Mouse (Mus musculus): Measurements from ENCODE around the gene Arap1. TPM values are rescaled to one million over a fixed set of nuclear protein-coding genes. Genes with fewer than 3 reads are reported as not detected.

Arap1 gene
- polyA plus RNA-seq, 1 experiment from 2014 or later, result 22.5 TPM

GRCm38 (mm10) chr7:101385866-101386452 lies 38.1 kb downstream of the Arap1 start:
- no peaks in the 10 kb centered on the region; the same call in 1 of the 2 replicates for H3K36me3 ChIP-seq (ENCODE audit: control insufficient read depth, insufficient read depth)
- peak overlapping the region; percentile 39; the same call in 1 of the 2 replicates for H3K27ac ChIP-seq (ENCODE audit: low read length)
- no peaks in the 10 kb centered on the region for H3K9me3 ChIP-seq (replicated peaks; ENCODE audit: control insufficient read depth, low read length)
- H3K4me2 ChIP-seq (ENCODE audit: low read depth, low read length), result no peak overlapping the region; the same call in 1 of the 2 replicates
- WGBS (ENCODE audit: insufficient replicate concordance), result 64% methylated on average over 10 of the region's 10 CpGs
- H3K4me1 ChIP-seq (ENCODE audit: control insufficient read depth, low read depth, low read length), result peaks cover 11% of the 10 kb centered on the region
- ATAC-seq (ENCODE audit: low read depth), result 0 out of 2 replicates have a peak, but pooled peaks have one; percentile 12
- H3K27me3 ChIP-seq (ENCODE audit: control insufficient read depth, insufficient read depth, low read depth, low read length), result no peaks in the 10 kb centered on the region
- no peak overlapping the region for H3K4me3 ChIP-seq (ENCODE audit: low read depth, low read length)
- H3K9ac ChIP-seq (ENCODE audit: low read depth, low read length), result no peak overlapping the region

DNA sequence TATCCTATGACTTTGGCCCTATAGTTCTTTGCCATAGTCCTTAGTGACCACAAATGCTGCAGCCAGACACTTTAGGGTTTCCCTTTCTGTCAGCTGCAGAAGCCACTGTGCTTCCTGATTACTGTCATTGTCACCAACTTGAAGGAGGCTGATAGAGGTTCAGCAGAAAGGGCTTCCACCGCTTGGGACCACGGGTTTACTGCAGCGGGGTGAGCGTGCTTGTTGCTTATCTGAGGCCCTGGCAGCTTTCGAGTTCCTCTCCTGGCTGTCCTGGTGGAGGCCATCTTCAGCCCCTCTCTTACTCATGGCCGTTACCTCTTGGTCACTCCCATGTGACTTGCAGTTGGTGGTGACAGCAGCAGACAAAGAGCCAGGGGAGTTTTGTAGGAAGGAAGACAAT lies 41.4 kb downstream of the Arap1 start:
- no peak overlapping the region for H3K4me2 ChIP-seq (ENCODE audit: low read depth, low read length)

GRCm38 (mm10) chr7:101391909-101392479 lies 44.1 kb downstream of the Arap1 start:
- no peak overlapping the region for H3K27ac ChIP-seq (ENCODE audit: low read length)
- H3K4me1 ChIP-seq (ENCODE audit: control insufficient read depth, low read depth, low read length), result no peaks in the 10 kb centered on the region
- no peak overlapping the region for H3K9ac ChIP-seq (ENCODE audit: low read depth, low read length)
- H3K36me3 ChIP-seq (ENCODE audit: control insufficient read depth, insufficient read depth), result peaks cover 7% of the 10 kb centered on the region
- ATAC-seq (ENCODE audit: low read depth), result no peak
- H3K9me3 ChIP-seq (replicated peaks; ENCODE audit: control insufficient read depth, low read length), result no peaks in the 10 kb centered on the region
- no peak overlapping the region for H3K4me2 ChIP-seq (ENCODE audit: low read depth, low read length)
- H3K27me3 ChIP-seq (ENCODE audit: control insufficient read depth, insufficient read depth, low read depth, low read length), result no peaks in the 10 kb centered on the region
- 57% methylated on average over 4 of the region's 4 CpGs for WGBS (ENCODE audit: insufficient replicate concordance)
- no peak overlapping the region for H3K4me3 ChIP-seq (ENCODE audit: low read depth, low read length)

More for the DNA sequence above, 41.4 kb downstream of the Arap1 start:
- no peaks in the 10 kb centered on the region for H3K27me3 ChIP-seq (ENCODE audit: control insufficient read depth, insufficient read depth, low read depth, low read length)
- no peak for ATAC-seq (ENCODE audit: low read depth)
- H3K9me3 ChIP-seq (replicated peaks; ENCODE audit: control insufficient read depth, low read length), result no peaks in the 10 kb centered on the region
- H3K36me3 ChIP-seq (ENCODE audit: control insufficient read depth, insufficient read depth), result no peaks in the 10 kb centered on the region; the same call in 1 of the 2 replicates
- H3K4me1 ChIP-seq (ENCODE audit: control insufficient read depth, low read depth, low read length), result peaks cover 11% of the 10 kb centered on the region
- WGBS (ENCODE audit: insufficient replicate concordance), result 13% methylated on average over 6 of the region's 6 CpGs
- H3K27ac ChIP-seq (ENCODE audit: low read length), result no peak overlapping the region
- H3K9ac ChIP-seq (ENCODE audit: low read depth, low read length), result no peak overlapping the region
- H3K4me3 ChIP-seq (ENCODE audit: low read depth, low read length), result no peak overlapping the region

DNA sequence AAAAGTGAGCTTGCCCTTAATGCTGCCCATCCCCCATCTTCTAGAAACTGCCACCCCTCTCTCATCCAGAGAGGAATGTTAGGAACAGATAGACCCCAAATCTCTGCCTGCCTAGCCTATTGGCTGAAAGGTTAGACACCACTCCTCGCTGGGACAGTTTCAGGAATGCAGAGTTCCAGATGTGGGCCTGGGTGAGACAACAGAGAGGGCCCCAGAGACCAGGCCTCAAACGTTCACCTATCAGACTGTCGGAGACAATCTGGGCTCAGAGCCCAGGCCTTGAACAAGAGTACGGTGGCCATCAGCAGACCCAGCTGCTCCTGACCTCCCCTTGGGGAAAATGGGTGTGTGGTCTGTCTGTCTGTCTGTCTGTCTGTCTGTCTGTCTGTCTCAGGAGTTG lies 45.1 kb downstream of the Arap1 start:
- no peak for ATAC-seq (ENCODE audit: low read depth)
- 63% methylated on average over 4 of the region's 4 CpGs for WGBS (ENCODE audit: insufficient replicate concordance)
- Histone ChIP-seq H3K36me3 (ENCODE audit: control insufficient read depth, insufficient read depth) (peaks cover 11% of the 10 kb centered on the region), H3K27ac (ENCODE audit: low read length) (no peak overlapping the region), H3K4me2 (ENCODE audit: low read depth, low read length) (no peak overlapping the region), H3K9me3 (replicated peaks; ENCODE audit: control insufficient read depth, low read length) (no peaks in the 10 kb centered on the region), H3K27me3 (ENCODE audit: control insufficient read depth, insufficient read depth, low read depth, low read length) (no peaks in the 10 kb centered on the region), H3K4me1 (ENCODE audit: control insufficient read depth, low read depth, low read length) (no peaks in the 10 kb centered on the region), H3K9ac (ENCODE audit: low read depth, low read length) (no peak overlapping the region), H3K4me3 (ENCODE audit: low read depth, low read length) (no peak overlapping the region)

DNA sequence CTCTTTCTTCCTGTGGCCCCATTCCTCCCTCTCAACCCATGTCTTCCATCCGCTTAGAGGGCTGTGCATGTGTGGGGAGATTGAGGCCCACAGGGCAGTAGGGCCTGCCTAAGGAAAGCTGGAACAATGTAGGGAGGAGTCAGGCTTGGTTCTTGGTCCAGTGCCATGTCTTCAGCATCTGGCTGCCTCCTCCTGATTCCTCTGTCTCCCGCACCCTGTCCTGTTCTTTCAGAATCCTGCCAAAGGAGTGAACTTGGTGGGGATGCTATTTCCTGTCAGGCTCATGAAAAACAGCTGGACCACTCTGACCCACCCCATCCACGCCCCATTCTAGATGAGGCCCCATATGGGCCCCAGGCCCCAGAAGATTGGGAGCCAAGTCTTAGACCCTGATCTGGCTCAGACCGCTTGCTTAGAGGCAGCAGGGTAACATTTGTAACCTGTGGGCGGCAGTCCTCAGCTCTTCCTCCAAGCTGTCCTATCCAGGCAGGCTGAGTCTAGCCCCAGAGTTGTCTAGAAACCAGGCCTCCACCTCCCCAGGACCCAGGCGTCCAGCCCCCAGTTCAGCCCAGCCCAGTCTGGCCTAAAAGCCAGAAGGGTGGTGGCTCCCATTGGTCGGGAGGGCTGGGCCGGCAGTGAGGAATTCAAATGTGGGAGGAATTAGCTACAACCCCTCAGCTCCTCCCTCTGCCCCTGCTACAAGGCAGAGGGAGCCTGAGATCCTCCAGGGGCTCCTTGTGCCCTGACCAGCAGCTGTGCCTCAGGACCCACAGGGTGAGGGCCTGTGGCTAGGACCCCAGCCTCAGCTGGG lies 46.0 kb downstream of the Arap1 start:
- Histone ChIP-seq H3K4me3 (ENCODE audit: low read depth, low read length) (no peak overlapping the region), H3K9me3 (replicated peaks; ENCODE audit: control insufficient read depth, low read length) (no peaks in the 10 kb centered on the region), H3K9ac (ENCODE audit: low read depth, low read length) (no peak overlapping the region), H3K36me3 (ENCODE audit: control insufficient read depth, insufficient read depth) (peaks cover 12% of the 10 kb centered on the region), H3K27ac (ENCODE audit: low read length) (no peak overlapping the region), H3K27me3 (ENCODE audit: control insufficient read depth, insufficient read depth, low read depth, low read length) (no peaks in the 10 kb centered on the region), H3K4me1 (ENCODE audit: control insufficient read depth, low read depth, low read length) (no peaks in the 10 kb centered on the region), H3K4me2 (ENCODE audit: low read depth, low read length) (no peak overlapping the region)
- WGBS (ENCODE audit: insufficient replicate concordance), result 56% methylated on average over 8 of the region's 8 CpGs
- peak; percentile 52 for ATAC-seq (ENCODE audit: low read depth)

DNA sequence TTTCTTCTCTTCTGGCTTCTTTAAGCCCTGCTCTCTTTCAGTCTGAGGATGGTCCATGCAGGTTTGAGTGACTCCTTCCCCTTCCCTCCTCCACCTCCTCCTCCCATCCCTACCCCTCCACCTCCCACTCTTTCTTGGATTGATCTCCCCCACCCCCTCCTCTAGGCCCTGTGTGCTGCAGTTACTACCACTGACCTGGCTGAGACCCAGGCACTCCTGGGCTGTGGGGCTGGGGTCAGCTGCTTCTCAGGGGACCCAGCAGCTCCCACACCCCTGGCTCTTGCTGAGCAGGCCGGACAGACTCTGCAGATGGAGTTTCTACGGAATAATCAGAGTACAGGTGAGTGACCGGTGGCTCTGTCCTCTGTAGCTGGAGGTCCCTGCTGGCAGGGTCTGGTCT lies 46.7 kb downstream of the Arap1 start:
- H3K4me2 ChIP-seq (ENCODE audit: low read depth, low read length), result no peak overlapping the region
- H3K36me3 ChIP-seq (ENCODE audit: control insufficient read depth, insufficient read depth), result peaks cover 17% of the 10 kb centered on the region
- ATAC-seq (ENCODE audit: low read depth), result no peak
- H3K27me3 ChIP-seq (ENCODE audit: control insufficient read depth, insufficient read depth, low read depth, low read length), result no peaks in the 10 kb centered on the region
- H3K9me3 ChIP-seq (replicated peaks; ENCODE audit: control insufficient read depth, low read length), result no peaks in the 10 kb centered on the region
- WGBS (ENCODE audit: insufficient replicate concordance), result 70% methylated on average over 3 of the region's 3 CpGs
- no peak overlapping the region for H3K4me3 ChIP-seq (ENCODE audit: low read depth, low read length)
- H3K9ac ChIP-seq (ENCODE audit: low read depth, low read length), result no peak overlapping the region
- no peak overlapping the region for H3K27ac ChIP-seq (ENCODE audit: low read length)
- no peaks in the 10 kb centered on the region for H3K4me1 ChIP-seq (ENCODE audit: control insufficient read depth, low read depth, low read length)

- Histone ChIP-seq H3K27ac (ENCODE audit: low read length) (no peak overlapping the region), H3K4me3 (ENCODE audit: low read depth, low read length) (no peak overlapping the region)
Measured at GRCm38 (mm10) chr7:101395471-101395870, 47.6 kb downstream of the Arap1 start.

GRCm38 (mm10) chr7:101397175-101397574 lies 49.3 kb downstream of the Arap1 start:
- no peak for ATAC-seq (ENCODE audit: low read depth)
- Histone ChIP-seq H3K27ac (ENCODE audit: low read length) (no peak overlapping the region), H3K9me3 (replicated peaks; ENCODE audit: control insufficient read depth, low read length) (no peaks in the 10 kb centered on the region), H3K4me2 (ENCODE audit: low read depth, low read length) (no peak overlapping the region), H3K4me1 (ENCODE audit: control insufficient read depth, low read depth, low read length) (no peaks in the 10 kb centered on the region), H3K27me3 (ENCODE audit: control insufficient read depth, insufficient read depth, low read depth, low read length) (no peaks in the 10 kb centered on the region), H3K36me3 (ENCODE audit: control insufficient read depth, insufficient read depth) (peaks cover 17% of the 10 kb centered on the region), H3K9ac (ENCODE audit: low read depth, low read length) (no peak overlapping the region), H3K4me3 (ENCODE audit: low read depth, low read length) (no peak overlapping the region)
- 76% methylated on average over 4 of the region's 4 CpGs for WGBS (ENCODE audit: insufficient replicate concordance)

More at GRCm38 (mm10) chr7:101395471-101395870, 47.6 kb downstream of the Arap1 start:
- peaks cover 17% of the 10 kb centered on the region for H3K36me3 ChIP-seq (ENCODE audit: control insufficient read depth, insufficient read depth)
- WGBS (ENCODE audit: insufficient replicate concordance), result 72% methylated on average over 2 of the region's 2 CpGs
- no peak overlapping the region for H3K4me2 ChIP-seq (ENCODE audit: low read depth, low read length)
- ATAC-seq (ENCODE audit: low read depth), result no peak
- H3K9me3 ChIP-seq (replicated peaks; ENCODE audit: control insufficient read depth, low read length), result no peaks in the 10 kb centered on the region
- H3K9ac ChIP-seq (ENCODE audit: low read depth, low read length), result no peak overlapping the region
- H3K4me1 ChIP-seq (ENCODE audit: control insufficient read depth, low read depth, low read length), result no peaks in the 10 kb centered on the region
- H3K27me3 ChIP-seq (ENCODE audit: control insufficient read depth, insufficient read depth, low read depth, low read length), result no peaks in the 10 kb centered on the region

GRCm38 (mm10) chr7:101401510-101401909 lies 53.6 kb downstream of the Arap1 start:
- Histone ChIP-seq H3K4me3 (ENCODE audit: low read depth, low read length) (no peak overlapping the region), H3K9ac (ENCODE audit: low read depth, low read length) (no peak overlapping the region), H3K36me3 (ENCODE audit: control insufficient read depth, insufficient read depth) (peaks cover 24% of the 10 kb centered on the region), H3K27me3 (ENCODE audit: control insufficient read depth, insufficient read depth, low read depth, low read length) (no peaks in the 10 kb centered on the region), H3K9me3 (replicated peaks; ENCODE audit: control insufficient read depth, low read length) (no peaks in the 10 kb centered on the region), H3K4me2 (ENCODE audit: low read depth, low read length) (no peak overlapping the region), H3K27ac (ENCODE audit: low read length) (no peak overlapping the region), H3K4me1 (ENCODE audit: control insufficient read depth, low read depth, low read length) (no peaks in the 10 kb centered on the region)
- WGBS (ENCODE audit: insufficient replicate concordance), result 68% methylated on average over 7 of the region's 7 CpGs
- no peak for ATAC-seq (ENCODE audit: low read depth)
